Mouse (Mus musculus): ENCODE measurements around the gene Six3. TPM values are rescaled to one million over a fixed set of nuclear protein-coding genes. Genes with fewer than 3 reads are reported as not detected.

Six3 gene
- polyA plus RNA-seq, 1 experiment from 2014 or later = not detected

- Histone ChIP-seq H3K27me3 (ENCODE audit: control insufficient read depth, insufficient read depth, low read length) (peaks cover 90% of the 10 kb centered on the region), H3K36me3 (ENCODE audit: control insufficient read depth, insufficient read depth) (no peaks in the 10 kb centered on the region), H3K4me3 (ENCODE audit: low read length) (no peak overlapping the region), H3K4me1 (ENCODE audit: control insufficient read depth, insufficient read depth, low read length) (no peaks in the 10 kb centered on the region), H3K9ac (ENCODE audit: low read length) (no peak overlapping the region), H3K4me2 (ENCODE audit: low read depth, low read length) (no peak overlapping the region), H3K27ac (ENCODE audit: low read length) (no peak overlapping the region), H3K9me3 (replicated peaks; ENCODE audit: control insufficient read depth, low read length) (no peaks in the 10 kb centered on the region)
- no peak for ATAC-seq (replicated peaks; ENCODE audit: extremely low read depth, insufficient read depth, low FRiP score)
- 5% methylated on average over 13 of the region's 13 CpGs for WGBS
These were observed 3.6 kb upstream of the Six3 start for GRCm38 (mm10) chr17:85609621-85610392.

GRCm38 (mm10) chr17:85610393-85611115 is 2.9 kb upstream of the Six3 start:
- Histone ChIP-seq H3K27me3 (ENCODE audit: control insufficient read depth, insufficient read depth, low read length) (peaks cover 90% of the 10 kb centered on the region), H3K9ac (ENCODE audit: low read length) (no peak overlapping the region), H3K4me3 (ENCODE audit: low read length) (no peak overlapping the region), H3K4me1 (ENCODE audit: control insufficient read depth, insufficient read depth, low read length) (no peaks in the 10 kb centered on the region), H3K36me3 (ENCODE audit: control insufficient read depth, insufficient read depth) (no peaks in the 10 kb centered on the region), H3K27ac (ENCODE audit: low read length) (no peak overlapping the region), H3K4me2 (ENCODE audit: low read depth, low read length) (no peak overlapping the region), H3K9me3 (replicated peaks; ENCODE audit: control insufficient read depth, low read length) (no peaks in the 10 kb centered on the region)
- WGBS = 2% methylated on average over 11 of the region's 11 CpGs
- no peak for ATAC-seq (replicated peaks; ENCODE audit: extremely low read depth, insufficient read depth, low FRiP score)

- H3K9me3 ChIP-seq (replicated peaks; ENCODE audit: control insufficient read depth, low read length) = no peaks in the 10 kb centered on the region
- H3K4me2 ChIP-seq (ENCODE audit: low read depth, low read length) = no peak overlapping the region
- peaks cover 94% of the 10 kb centered on the region for H3K27me3 ChIP-seq (ENCODE audit: control insufficient read depth, insufficient read depth, low read length)
- no peak for ATAC-seq (replicated peaks; ENCODE audit: extremely low read depth, insufficient read depth, low FRiP score)
- H3K9ac ChIP-seq (ENCODE audit: low read length) = no peak overlapping the region
- no peak overlapping the region for H3K27ac ChIP-seq (ENCODE audit: low read length)
- H3K4me1 ChIP-seq (ENCODE audit: control insufficient read depth, insufficient read depth, low read length) = no peaks in the 10 kb centered on the region
- 6% methylated on average over 19 of the region's 19 CpGs for WGBS
- H3K36me3 ChIP-seq (ENCODE audit: control insufficient read depth, insufficient read depth) = no peaks in the 10 kb centered on the region
- no peak overlapping the region for H3K4me3 ChIP-seq (ENCODE audit: low read length)
These were observed 1.6 kb upstream of the Six3 start for GRCm38 (mm10) chr17:85611521-85612515.

GRCm38 (mm10) chr17:85612526-85613265 is 712 bp upstream of the Six3 start:
- Histone ChIP-seq H3K27me3 (ENCODE audit: control insufficient read depth, insufficient read depth, low read length) (peaks cover 99% of the 10 kb centered on the region), H3K27ac (ENCODE audit: low read length) (no peak overlapping the region), H3K9ac (ENCODE audit: low read length) (no peak overlapping the region), H3K4me3 (ENCODE audit: low read length) (no peak overlapping the region), H3K36me3 (ENCODE audit: control insufficient read depth, insufficient read depth) (no peaks in the 10 kb centered on the region), H3K4me2 (ENCODE audit: low read depth, low read length) (no peak overlapping the region), H3K9me3 (replicated peaks; ENCODE audit: control insufficient read depth, low read length) (no peaks in the 10 kb centered on the region), H3K4me1 (ENCODE audit: control insufficient read depth, insufficient read depth, low read length) (no peaks in the 10 kb centered on the region)
- 2% methylated on average over 31 of the region's 31 CpGs for whole genome bisulfite sequencing
- ATAC-seq (replicated peaks; ENCODE audit: extremely low read depth, insufficient read depth, low FRiP score) = no peak

GRCm38 (mm10) chr17:85614011-85614721 is 758 bp downstream of the Six3 start:
- no peak overlapping the region for H3K9ac ChIP-seq (ENCODE audit: low read length)
- H3K36me3 ChIP-seq (ENCODE audit: control insufficient read depth, insufficient read depth) = no peaks in the 10 kb centered on the region
- H3K27me3 ChIP-seq (ENCODE audit: control insufficient read depth, insufficient read depth, low read length) = peaks cover 99% of the 10 kb centered on the region
- no peak overlapping the region for H3K4me3 ChIP-seq (ENCODE audit: low read length)
- 2% methylated on average over 30 of the region's 30 CpGs for whole genome bisulfite sequencing
- H3K4me2 ChIP-seq (ENCODE audit: low read depth, low read length) = no peak overlapping the region
- no peaks in the 10 kb centered on the region for H3K9me3 ChIP-seq (replicated peaks; ENCODE audit: control insufficient read depth, low read length)
- ATAC-seq (replicated peaks; ENCODE audit: extremely low read depth, insufficient read depth, low FRiP score) = no peak
- H3K4me1 ChIP-seq (ENCODE audit: control insufficient read depth, insufficient read depth, low read length) = 0 out of 2 replicates have a peak, but pooled peaks cover 5% of the 10 kb centered on the region
- no peak overlapping the region for H3K27ac ChIP-seq (ENCODE audit: low read length)

GRCm38 (mm10) chr17:85614722-85615331 is 1.4 kb downstream of the Six3 start:
- WGBS = 2% methylated on average over 38 of the region's 38 CpGs
- H3K27me3 ChIP-seq (ENCODE audit: control insufficient read depth, insufficient read depth, low read length) = peaks cover 99% of the 10 kb centered on the region
- no peaks in the 10 kb centered on the region for H3K36me3 ChIP-seq (ENCODE audit: control insufficient read depth, insufficient read depth)
- H3K4me2 ChIP-seq (ENCODE audit: low read depth, low read length) = peak overlapping the region; percentile 8; the same call in 1 of the 2 replicates
- no peaks in the 10 kb centered on the region for H3K9me3 ChIP-seq (replicated peaks; ENCODE audit: control insufficient read depth, low read length)
- no peak overlapping the region for H3K27ac ChIP-seq (ENCODE audit: low read length)
- 0 out of 2 replicates have a peak, but pooled peaks cover 5% of the 10 kb centered on the region for H3K4me1 ChIP-seq (ENCODE audit: control insufficient read depth, insufficient read depth, low read length)
- ATAC-seq (replicated peaks; ENCODE audit: extremely low read depth, insufficient read depth, low FRiP score) = no peak
- H3K4me3 ChIP-seq (ENCODE audit: low read length) = peak overlapping the region; percentile 6; the same call in 1 of the 2 replicates
- no peak overlapping the region for H3K9ac ChIP-seq (ENCODE audit: low read length)

GRCm38 (mm10) chr17:85615586-85615985 is 2.2 kb downstream of the Six3 start:
- Histone ChIP-seq H3K4me3 (ENCODE audit: low read length) (no peak overlapping the region), H3K9ac (ENCODE audit: low read length) (no peak overlapping the region), H3K4me2 (ENCODE audit: low read depth, low read length) (no peak overlapping the region), H3K4me1 (ENCODE audit: control insufficient read depth, insufficient read depth, low read length) (peaks cover 6% of the 10 kb centered on the region; the same call in 1 of the 2 replicates), H3K27me3 (ENCODE audit: control insufficient read depth, insufficient read depth, low read length) (peaks cover 99% of the 10 kb centered on the region), H3K9me3 (replicated peaks; ENCODE audit: control insufficient read depth, low read length) (no peaks in the 10 kb centered on the region), H3K36me3 (ENCODE audit: control insufficient read depth, insufficient read depth) (no peaks in the 10 kb centered on the region), H3K27ac (ENCODE audit: low read length) (no peak overlapping the region)
- 9% methylated on average over 4 of the region's 4 CpGs for WGBS
- no peak for ATAC-seq (replicated peaks; ENCODE audit: extremely low read depth, insufficient read depth, low FRiP score)
